Mouse (Mus musculus) lung, embryonic 16.5 days (tissue): ENCODE results near the gene Mbtps1. TPM values are rescaled to one million over a fixed set of nuclear protein-coding genes. Genes with fewer than 3 reads are reported as not detected.
A peak's percentile ranks its signal among the peaks of the same experiment; 100 is the strongest.

Experiments
- ATAC-seq: fragments of 200-750 bp; cut with Nextera tagmentation; 2 replicates; pipeline ENCODE4 v1.8.0; 2017; ENCODE audit warnings: low read depth, mild to moderate bottlenecking, moderate library complexity
- H3K27ac ChIP-seq: fragments of 300-500 bp; sonication (generic); 2 replicates; pipeline ENCODE4 v1.5.1; 2014; ENCODE audit warnings: mild to moderate bottlenecking, control low read depth, low read length
- H3K27me3 ChIP-seq: fragments of 300-500 bp; sonication (generic); 2 replicates; pipeline ENCODE4 v1.6.1; 2014; ENCODE audit warnings: low read depth, low read length, mixed read lengths; ENCODE audit not compliant: control insufficient read depth, insufficient read depth
- H3K36me3 ChIP-seq: fragments of 300-500 bp; sonication (generic); 2 replicates; pipeline ENCODE4 v1.6.1; 2014; ENCODE audit warnings: low read length; ENCODE audit not compliant: control insufficient read depth, insufficient read depth
- H3K4me1 ChIP-seq: fragments of 300-500 bp; sonication (generic); replicated peaks from 2 replicates; pipeline ENCODE4 v1.6.1; 2014; ENCODE audit warnings: low read length, mixed read lengths; ENCODE audit not compliant: control insufficient read depth, insufficient read depth
- H3K4me2 ChIP-seq: fragments of 300-500 bp; sonication (generic); 2 replicates; pipeline ENCODE4 v1.6.1; 2014; ENCODE audit warnings: low read depth, low read length, control low read depth
- H3K4me3 ChIP-seq: fragments of 300-500 bp; sonication (generic); 2 replicates; pipeline ENCODE4 v1.5.1; 2014; ENCODE audit warnings: mild to moderate bottlenecking, low read length, control low read depth
- H3K9ac ChIP-seq: fragments of 300-500 bp; sonication (generic); 2 replicates; pipeline ENCODE4 v1.6.1; 2014; ENCODE audit warnings: low read length, control low read depth
- H3K9me3 ChIP-seq: fragments of 300-500 bp; sonication (generic); 2 replicates; pipeline ENCODE4 v1.6.1; 2016; ENCODE audit warnings: low read length; ENCODE audit not compliant: control insufficient read depth
- WGBS: fragments of 180-500 bp; shearing (Covaris S2); extraction: QIAGEN DNeasy Blood & Tissue Kit; methylation state at CpG from one replicate; pipeline ENCODE4 v1.1.7; 2014; 5-methylcytosine and 5-hydroxymethylcytosine counted together
- polyA plus RNA-seq: library from polyadenylated mRNA; unstranded; fragments of >200 nt; fragmentation: Nextera tagmentation; extraction: Ambion mirVana; gene quantifications from 2 replicates; pipeline ENCODE4 v1.2.1, GENCODE M21; 2015

Gene Mbtps1
- polyA plus RNA-seq, 1 experiment from 2014 or later: 126 TPM

- H3K36me3 ChIP-seq: no peaks in the 10 kb centered on the region
- H3K9ac ChIP-seq: peak overlapping the region; percentile 68
- H3K9me3 ChIP-seq: no peaks in the 10 kb centered on the region
- peaks cover 3% of the 10 kb centered on the region; the same call in 1 of the 2 replicates for H3K4me1 ChIP-seq
- 5% methylated on average over 24 of the region's 24 CpGs for WGBS
- no peaks in the 10 kb centered on the region; the same call in 1 of the 2 replicates for H3K27me3 ChIP-seq
- peak overlapping the region; percentile 72 for H3K4me2 ChIP-seq
- peak; percentile 69 for ATAC-seq
- no peak overlapping the region for H3K27ac ChIP-seq
- H3K4me3 ChIP-seq: peak overlapping the region; percentile 47
Observed at GRCm38 (mm10) chr8:119585901-119586300, 27.4 kb upstream of the Mbtps1 start.

- no peak overlapping the region for H3K9ac ChIP-seq
- H3K27me3 ChIP-seq: peaks cover 12% of the 10 kb centered on the region
- H3K4me1 ChIP-seq: no peaks in the 10 kb centered on the region
- no peaks in the 10 kb centered on the region for H3K9me3 ChIP-seq
- H3K36me3 ChIP-seq: no peaks in the 10 kb centered on the region
- no peak for ATAC-seq
- H3K4me2 ChIP-seq: no peak overlapping the region
- no peak overlapping the region for H3K27ac ChIP-seq
- H3K4me3 ChIP-seq: no peak overlapping the region
- WGBS: 55% methylated on average over 5 of the region's 5 CpGs
Observed at GRCm38 (mm10) chr8:119580441-119581161, 22.1 kb upstream of the Mbtps1 start.

GRCm38 (mm10) chr8:119579096-119579495 is 20.6 kb upstream of the Mbtps1 start:
- H3K9ac ChIP-seq: no peak overlapping the region
- H3K4me1 ChIP-seq: peaks cover under 1% of the 10 kb centered on the region; the same call in 1 of the 2 replicates
- ATAC-seq: no peak
- H3K9me3 ChIP-seq: no peaks in the 10 kb centered on the region
- no peaks in the 10 kb centered on the region for H3K36me3 ChIP-seq
- no peak overlapping the region for H3K27ac ChIP-seq
- H3K4me2 ChIP-seq: no peak overlapping the region
- H3K4me3 ChIP-seq: no peak overlapping the region
- peaks cover 12% of the 10 kb centered on the region for H3K27me3 ChIP-seq
- WGBS: 28% methylated on average over 13 of the region's 13 CpGs

GRCm38 (mm10) chr8:119575366-119575726 is 16.8 kb upstream of the Mbtps1 start:
- peak; percentile 39; the same call in 1 of the 2 replicates for ATAC-seq
- WGBS: 2% methylated on average over 16 of the region's 16 CpGs

GRCm38 (mm10) chr8:119574437-119575365 is 16.2 kb upstream of the Mbtps1 start, which contains the start of the genes Hsdl1 and Dnaaf1:
Gene Hsdl1 (minus strand): TSS chr8:119575183.
Gene Dnaaf1 (plus strand): TSS chr8:119575235.
- peak within 1 kb of the TSS; percentile 82 for H3K4me3 ChIP-seq
- peak; percentile 88 for ATAC-seq
- under 1% methylated on average over 80 of the region's 97 CpGs for WGBS
- peaks cover 12% of the 10 kb centered on the region for H3K27me3 ChIP-seq
- H3K9ac ChIP-seq: peak within 1 kb of the TSS; percentile 80
- peaks cover 8% of the 10 kb centered on the region; the same call in 1 of the 2 replicates for H3K4me1 ChIP-seq
- H3K27ac ChIP-seq: peak within 1 kb of the TSS; percentile 38
- peak within 1 kb of the TSS; percentile 98 for H3K4me2 ChIP-seq
- H3K36me3 ChIP-seq: no peaks in the 10 kb centered on the region
- no peaks in the 10 kb centered on the region for H3K9me3 ChIP-seq

More at GRCm38 (mm10) chr8:119575366-119575726, 16.8 kb upstream of the Mbtps1 start:
- H3K27me3 ChIP-seq: peaks cover 12% of the 10 kb centered on the region
- peak overlapping the region; percentile 82 for H3K4me3 ChIP-seq
- H3K4me1 ChIP-seq: peaks cover 8% of the 10 kb centered on the region; the same call in 1 of the 2 replicates
- no peak overlapping the region for H3K27ac ChIP-seq
- H3K4me2 ChIP-seq: peak overlapping the region; percentile 98
- no peaks in the 10 kb centered on the region for H3K9me3 ChIP-seq
- H3K9ac ChIP-seq: peak overlapping the region; percentile 80
- H3K36me3 ChIP-seq: no peaks in the 10 kb centered on the region

GRCm38 (mm10) chr8:119572411-119572810 is 13.9 kb upstream of the Mbtps1 start:
- Histone ChIP-seq H3K27me3 (peaks cover 12% of the 10 kb centered on the region), H3K36me3 (no peaks in the 10 kb centered on the region), H3K4me3 (no peak overlapping the region), H3K9ac (no peak overlapping the region), H3K9me3 (no peaks in the 10 kb centered on the region), H3K27ac (no peak overlapping the region; the same call in 1 of the 2 replicates), H3K4me2 (no peak overlapping the region), H3K4me1 (peaks cover 8% of the 10 kb centered on the region; the same call in 1 of the 2 replicates)
- 62% methylated on average over 4 of the region's 4 CpGs for WGBS
- ATAC-seq: no peak

- Histone ChIP-seq H3K4me3 (no peak overlapping the region), H3K27ac (no peak overlapping the region), H3K4me1 (peaks cover 8% of the 10 kb centered on the region; the same call in 1 of the 2 replicates), H3K4me2 (no peak overlapping the region), H3K9me3 (no peaks in the 10 kb centered on the region), H3K9ac (no peak overlapping the region), H3K27me3 (peaks cover 5% of the 10 kb centered on the region), H3K36me3 (peaks cover under 1% of the 10 kb centered on the region)
- 85% methylated on average over 6 of the region's 6 CpGs for WGBS
- ATAC-seq: no peak
Observed at GRCm38 (mm10) chr8:119571135-119571534, 12.6 kb upstream of the Mbtps1 start.

- H3K9me3 ChIP-seq: no peaks in the 10 kb centered on the region
- 29% methylated on average over 4 of the region's 4 CpGs for WGBS
- peaks cover 12% of the 10 kb centered on the region for H3K36me3 ChIP-seq
- no peak overlapping the region for H3K4me3 ChIP-seq
- H3K9ac ChIP-seq: no peak overlapping the region
- peaks cover 8% of the 10 kb centered on the region; the same call in 1 of the 2 replicates for H3K4me1 ChIP-seq
- no peak for ATAC-seq
- no peak overlapping the region for H3K27ac ChIP-seq
- no peak overlapping the region for H3K4me2 ChIP-seq
- no peaks in the 10 kb centered on the region; the same call in 1 of the 2 replicates for H3K27me3 ChIP-seq
Observed at GRCm38 (mm10) chr8:119569881-119570280, 11.3 kb upstream of the Mbtps1 start.

GRCm38 (mm10) chr8:119568951-119569350 is 10.4 kb upstream of the Mbtps1 start:
- no peak for ATAC-seq
- 63% methylated on average over 7 of the region's 7 CpGs for WGBS

More at GRCm38 (mm10) chr8:119568951-119569350, 10.4 kb upstream of the Mbtps1 start:
- Histone ChIP-seq H3K4me2 (no peak overlapping the region), H3K4me3 (no peak overlapping the region), H3K9ac (no peak overlapping the region), H3K4me1 (peaks cover 6% of the 10 kb centered on the region; the same call in 1 of the 2 replicates), H3K36me3 (peaks cover 19% of the 10 kb centered on the region), H3K27ac (no peak overlapping the region), H3K27me3 (no peaks in the 10 kb centered on the region; the same call in 1 of the 2 replicates), H3K9me3 (no peaks in the 10 kb centered on the region)
